Mouse (Mus musculus): ENCODE results near the gene Colgalt2. TPM values are rescaled to one million over a fixed set of nuclear protein-coding genes. Genes with fewer than 3 reads are reported as not detected.
"Not testable (repeated sequence)": the region's sequence is repeated elsewhere in the genome, so short reads cannot be mapped to it uniquely, and the experiment has no call there.

Colgalt2 gene
- polyA plus RNA-seq, 1 experiment from 2014 or later = 0.60 TPM

DNA sequence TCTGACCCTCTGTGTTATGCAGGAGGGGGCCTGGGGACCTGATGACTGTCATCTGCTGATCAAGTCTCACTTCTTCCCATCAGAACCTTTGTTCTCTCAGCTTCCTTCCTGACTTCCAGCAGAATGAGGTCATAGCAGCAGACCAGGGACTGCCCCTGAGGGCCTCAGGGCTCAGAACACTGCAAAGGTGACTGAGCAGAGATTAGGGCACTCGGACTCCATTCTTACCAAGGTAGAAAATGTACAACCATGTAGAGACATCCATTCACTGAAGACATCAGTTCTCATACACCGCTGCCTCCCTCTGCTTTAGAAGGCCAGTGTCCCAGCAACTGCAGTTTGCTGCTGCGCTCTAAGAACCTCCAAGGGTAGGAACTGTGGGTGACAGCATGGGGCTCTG, 23.4 kb downstream of the Colgalt2 start:
- no peaks in the 10 kb centered on the region for H3K36me3 ChIP-seq
- H3K27me3 ChIP-seq (replicated peaks) = no peaks in the 10 kb centered on the region
- H3K4me2 ChIP-seq = no peak overlapping the region
- no peak overlapping the region for H3K4me3 ChIP-seq
- H3K27ac ChIP-seq = no peak overlapping the region
- no peak overlapping the region for H3K9ac ChIP-seq
- 69% methylated on average over 3 of the region's 3 CpGs for WGBS (ENCODE audit: insufficient replicate concordance)
- H3K4me1 ChIP-seq = no peaks in the 10 kb centered on the region
- no peak for ATAC-seq
- H3K9me3 ChIP-seq (replicated peaks) = no peaks in the 10 kb centered on the region

- ATAC-seq = no peak
Observed at GRCm38 (mm10) chr1:152427912-152428581, 28.4 kb downstream of the Colgalt2 start.

GRCm38 (mm10) chr1:152429805-152430204, 30.2 kb downstream of the Colgalt2 start:
- WGBS (ENCODE audit: insufficient replicate concordance) = 58% methylated on average over 7 of the region's 7 CpGs
- no peak for ATAC-seq
- Histone ChIP-seq H3K4me1 (no peaks in the 10 kb centered on the region), H3K27ac (no peak overlapping the region), H3K9me3 (replicated peaks) (no peaks in the 10 kb centered on the region), H3K27me3 (replicated peaks) (no peaks in the 10 kb centered on the region), H3K4me2 (no peak overlapping the region), H3K36me3 (no peaks in the 10 kb centered on the region), H3K4me3 (no peak overlapping the region), H3K9ac (no peak overlapping the region)

More at GRCm38 (mm10) chr1:152427912-152428581, 28.4 kb downstream of the Colgalt2 start:
- Histone ChIP-seq H3K4me2 (no peak overlapping the region), H3K27ac (no peak overlapping the region), H3K27me3 (replicated peaks) (no peaks in the 10 kb centered on the region), H3K36me3 (no peaks in the 10 kb centered on the region), H3K9ac (no peak overlapping the region), H3K4me1 (no peaks in the 10 kb centered on the region), H3K9me3 (replicated peaks) (no peaks in the 10 kb centered on the region), H3K4me3 (no peak overlapping the region)
- WGBS (ENCODE audit: insufficient replicate concordance) = 44% methylated on average over 12 of the region's 12 CpGs

GRCm38 (mm10) chr1:152434166-152434565, 34.5 kb downstream of the Colgalt2 start:
- Histone ChIP-seq H3K4me1 (no peaks in the 10 kb centered on the region), H3K4me2 (no peak overlapping the region)

GRCm38 (mm10) chr1:152437518-152437917, 37.9 kb downstream of the Colgalt2 start:
- H3K27me3 ChIP-seq (replicated peaks); H3K4me3 ChIP-seq; H3K36me3 ChIP-seq; H3K4me1 ChIP-seq; H3K4me2 ChIP-seq; H3K9ac ChIP-seq; ATAC-seq; H3K27ac ChIP-seq; H3K9me3 ChIP-seq (replicated peaks): not testable (repeated sequence)
- 64% methylated on average over 17 of the region's 17 CpGs for WGBS (ENCODE audit: insufficient replicate concordance)

More at GRCm38 (mm10) chr1:152434166-152434565, 34.5 kb downstream of the Colgalt2 start:
- Histone ChIP-seq H3K9me3 (replicated peaks) (no peaks in the 10 kb centered on the region), H3K27ac (no peak overlapping the region), H3K9ac (no peak overlapping the region), H3K4me3 (no peak overlapping the region), H3K27me3 (replicated peaks) (no peaks in the 10 kb centered on the region), H3K36me3 (no peaks in the 10 kb centered on the region)
- 60% methylated on average over 4 of the region's 4 CpGs for WGBS (ENCODE audit: insufficient replicate concordance)
- ATAC-seq = no peak

DNA sequence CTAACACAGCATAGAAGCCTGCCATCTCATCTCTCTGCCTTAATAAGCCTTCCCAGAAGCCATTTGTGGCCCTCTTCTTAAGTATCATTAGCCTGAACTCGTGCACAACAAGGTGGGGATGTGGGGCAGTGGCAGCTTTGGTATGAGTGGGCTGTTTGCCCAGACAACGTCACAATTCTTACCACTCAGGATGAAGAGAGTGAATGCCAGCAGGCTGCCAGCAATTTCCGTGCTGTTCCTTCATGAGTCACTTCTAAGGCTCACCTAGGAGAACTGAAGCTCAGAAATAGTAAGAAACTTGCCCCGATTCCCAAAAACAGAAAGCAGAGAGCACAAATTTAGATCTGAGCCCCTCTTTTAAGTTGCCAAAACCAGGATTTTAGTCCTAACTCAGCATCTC, 39.8 kb downstream of the Colgalt2 start:
- Histone ChIP-seq H3K9me3 (replicated peaks) (no peaks in the 10 kb centered on the region), H3K27me3 (replicated peaks) (no peaks in the 10 kb centered on the region), H3K4me2 (no peak overlapping the region), H3K4me3 (no peak overlapping the region), H3K27ac (no peak overlapping the region), H3K9ac (no peak overlapping the region), H3K36me3 (no peaks in the 10 kb centered on the region), H3K4me1 (no peaks in the 10 kb centered on the region)
- 71% methylated on average over 4 of the region's 4 CpGs for WGBS (ENCODE audit: insufficient replicate concordance)
- no peak for ATAC-seq

DNA sequence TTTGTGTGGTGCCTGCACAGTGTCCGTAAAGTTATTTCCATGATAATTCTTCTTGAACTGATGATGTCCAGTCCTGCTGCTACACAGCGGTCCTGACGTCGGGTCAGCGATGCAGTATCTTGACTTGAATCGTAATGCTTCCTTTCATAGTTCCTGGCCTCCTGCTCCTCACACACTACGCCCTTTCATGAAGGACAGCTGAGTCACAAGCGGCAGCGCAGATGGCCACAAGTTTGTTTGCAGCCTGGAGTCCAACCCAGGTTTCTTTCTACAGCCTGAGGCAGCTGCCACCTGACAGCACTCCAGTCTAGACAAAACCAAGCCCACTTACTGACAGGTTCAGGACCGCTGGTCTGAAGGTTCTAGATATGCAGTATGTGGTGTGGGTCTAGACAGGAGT, 40.2 kb downstream of the Colgalt2 start:
- no peaks in the 10 kb centered on the region for H3K4me1 ChIP-seq
- H3K9ac ChIP-seq = no peak overlapping the region
- H3K27me3 ChIP-seq (replicated peaks) = no peaks in the 10 kb centered on the region
- H3K36me3 ChIP-seq = no peaks in the 10 kb centered on the region
- no peak overlapping the region for H3K4me3 ChIP-seq
- 73% methylated on average over 10 of the region's 10 CpGs for WGBS (ENCODE audit: insufficient replicate concordance)
- H3K27ac ChIP-seq = no peak overlapping the region
- no peaks in the 10 kb centered on the region for H3K9me3 ChIP-seq (replicated peaks)
- H3K4me2 ChIP-seq = no peak overlapping the region
- no peak for ATAC-seq

- no peak overlapping the region for H3K4me3 ChIP-seq
- no peak overlapping the region for H3K9ac ChIP-seq
- no peaks in the 10 kb centered on the region for H3K36me3 ChIP-seq
- H3K27me3 ChIP-seq (replicated peaks) = no peaks in the 10 kb centered on the region
- no peak overlapping the region for H3K4me2 ChIP-seq
- H3K9me3 ChIP-seq (replicated peaks) = no peaks in the 10 kb centered on the region
- 69% methylated on average over 7 of the region's 7 CpGs for WGBS (ENCODE audit: insufficient replicate concordance)
- ATAC-seq = no peak
- no peak overlapping the region for H3K27ac ChIP-seq
- H3K4me1 ChIP-seq = no peaks in the 10 kb centered on the region
Observed at GRCm38 (mm10) chr1:152444630-152445029, 45.0 kb downstream of the Colgalt2 start.

- H3K36me3 ChIP-seq = no peaks in the 10 kb centered on the region
- no peaks in the 10 kb centered on the region for H3K9me3 ChIP-seq (replicated peaks)
- no peak overlapping the region for H3K4me3 ChIP-seq
- no peak overlapping the region for H3K27ac ChIP-seq
- no peaks in the 10 kb centered on the region for H3K27me3 ChIP-seq (replicated peaks)
- 81% methylated on average over 6 of the region's 6 CpGs for WGBS (ENCODE audit: insufficient replicate concordance)
- no peak overlapping the region for H3K9ac ChIP-seq
- no peaks in the 10 kb centered on the region for H3K4me1 ChIP-seq
- H3K4me2 ChIP-seq = no peak overlapping the region
- no peak for ATAC-seq
Observed at GRCm38 (mm10) chr1:152445925-152446324, 46.3 kb downstream of the Colgalt2 start.

DNA sequence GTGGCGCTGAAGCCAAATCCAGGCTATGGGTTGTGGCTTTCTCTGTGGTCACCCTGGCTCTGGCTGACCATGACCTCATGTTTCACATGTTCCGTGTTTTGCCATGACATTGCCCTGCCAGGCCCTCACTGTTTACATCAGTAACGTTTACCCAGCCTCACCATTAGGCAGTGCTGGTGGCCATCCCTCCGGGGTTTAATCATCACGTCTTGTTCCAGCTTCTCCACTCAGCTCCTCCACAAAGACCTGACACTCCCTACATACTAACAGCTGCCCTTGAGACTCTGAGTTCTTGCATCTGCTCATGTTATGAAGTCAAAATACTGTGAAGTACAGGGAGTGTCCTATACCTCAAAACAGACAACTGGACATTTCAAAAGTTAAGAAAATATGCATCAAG, 54.9 kb downstream of the Colgalt2 start:
- no peaks in the 10 kb centered on the region for H3K9me3 ChIP-seq (replicated peaks)
- H3K4me2 ChIP-seq = no peak overlapping the region
- H3K27me3 ChIP-seq (replicated peaks) = no peaks in the 10 kb centered on the region
- no peak overlapping the region for H3K27ac ChIP-seq
- no peaks in the 10 kb centered on the region for H3K36me3 ChIP-seq
- no peaks in the 10 kb centered on the region for H3K4me1 ChIP-seq
- H3K4me3 ChIP-seq = no peak overlapping the region
- 59% methylated on average over 5 of the region's 5 CpGs for WGBS (ENCODE audit: insufficient replicate concordance)
- H3K9ac ChIP-seq = no peak overlapping the region
- no peak for ATAC-seq

DNA sequence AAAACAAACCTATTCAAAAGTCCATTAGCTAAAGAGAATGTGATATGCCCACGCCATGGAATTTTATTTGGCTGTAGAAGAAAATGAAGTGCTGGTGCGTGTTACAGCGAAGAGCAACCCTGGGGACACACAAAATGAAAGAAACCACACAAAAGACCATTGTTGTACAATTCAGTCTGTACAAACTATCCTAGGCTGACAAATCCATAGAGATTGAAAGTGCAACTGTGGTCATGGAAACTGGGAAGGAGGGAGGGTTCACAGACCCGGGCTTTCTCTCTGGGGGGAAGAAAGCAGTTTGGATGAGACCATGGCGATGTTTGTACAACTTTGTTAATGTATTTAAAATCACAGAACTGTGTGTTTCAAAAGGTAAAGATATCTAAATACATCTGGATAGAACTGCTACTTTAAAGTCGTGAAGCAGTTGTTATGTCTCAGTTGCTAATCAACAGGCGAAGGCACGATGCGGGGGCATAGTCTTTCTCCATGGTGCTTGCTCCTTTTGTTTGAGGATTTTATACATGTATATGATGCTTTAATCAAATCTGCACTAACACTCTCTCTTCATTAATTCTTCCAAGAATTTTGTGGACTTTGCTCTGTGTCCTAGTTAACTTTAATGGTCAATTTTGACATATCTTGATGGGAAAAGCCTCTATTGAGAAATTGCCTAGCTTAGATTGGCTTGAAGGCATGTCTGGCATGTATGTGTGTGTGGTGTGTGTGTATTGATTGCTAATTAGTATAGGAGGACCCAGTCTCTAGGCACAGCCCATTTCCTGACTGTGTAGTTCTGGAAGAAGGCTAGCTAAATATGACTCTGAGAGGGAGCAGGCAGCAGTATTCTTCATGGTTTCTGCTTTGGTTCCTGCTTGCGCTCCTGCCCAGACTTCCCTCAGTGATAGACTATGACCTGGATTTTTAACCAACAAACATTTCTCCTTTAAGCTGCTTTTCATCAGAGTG, 55.9 kb downstream of the Colgalt2 start:
- H3K9me3 ChIP-seq (replicated peaks) = no peaks in the 10 kb centered on the region
- ATAC-seq = no peak
- H3K9ac ChIP-seq = no peak overlapping the region
- no peak overlapping the region for H3K4me2 ChIP-seq
- 81% methylated on average over 10 of the region's 10 CpGs for WGBS (ENCODE audit: insufficient replicate concordance)
- H3K27me3 ChIP-seq (replicated peaks) = no peaks in the 10 kb centered on the region
- H3K36me3 ChIP-seq = no peaks in the 10 kb centered on the region
- H3K4me3 ChIP-seq = no peak overlapping the region
- H3K27ac ChIP-seq = no peak overlapping the region
- no peaks in the 10 kb centered on the region for H3K4me1 ChIP-seq

GRCm38 (mm10) chr1:152456266-152456665, 56.6 kb downstream of the Colgalt2 start:
- no peaks in the 10 kb centered on the region for H3K4me1 ChIP-seq
- WGBS (ENCODE audit: insufficient replicate concordance) = 56% methylated on average over 3 of the region's 3 CpGs
- H3K4me2 ChIP-seq = no peak overlapping the region
- H3K36me3 ChIP-seq = no peaks in the 10 kb centered on the region
- no peak overlapping the region for H3K27ac ChIP-seq
- no peaks in the 10 kb centered on the region for H3K9me3 ChIP-seq (replicated peaks)
- ATAC-seq = no peak
- no peak overlapping the region for H3K4me3 ChIP-seq
- H3K9ac ChIP-seq = no peak overlapping the region
- no peaks in the 10 kb centered on the region for H3K27me3 ChIP-seq (replicated peaks)
